Mouse (Mus musculus): ENCODE measurements around the gene Rnf111.
"Not testable (repeated sequence)": the region's sequence is repeated elsewhere in the genome, so short reads cannot be mapped to it uniquely, and the experiment has no call there.

Gene Rnf111

DNA sequence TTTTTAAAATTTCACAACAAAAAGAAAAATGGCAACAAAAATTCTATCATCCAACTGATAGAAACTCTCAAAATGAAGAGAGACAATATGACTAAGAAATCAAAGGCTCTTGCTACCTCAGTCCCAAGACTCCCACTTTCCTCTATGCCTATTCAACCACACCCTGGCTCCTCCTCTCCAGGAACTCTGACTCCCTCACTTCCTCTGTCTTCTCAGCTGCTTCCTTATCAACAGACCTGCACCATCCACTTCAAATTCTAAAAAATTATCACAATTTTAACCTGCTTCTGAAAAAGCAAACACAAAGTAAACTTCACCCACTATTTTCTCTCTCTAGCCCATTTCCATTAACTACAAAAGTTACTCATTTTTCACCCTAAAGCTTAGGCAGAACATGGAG, 6.5 kb downstream of the Rnf111 start:
- no peak for DNase-seq (ENCODE audit: low spot score)

DNA sequence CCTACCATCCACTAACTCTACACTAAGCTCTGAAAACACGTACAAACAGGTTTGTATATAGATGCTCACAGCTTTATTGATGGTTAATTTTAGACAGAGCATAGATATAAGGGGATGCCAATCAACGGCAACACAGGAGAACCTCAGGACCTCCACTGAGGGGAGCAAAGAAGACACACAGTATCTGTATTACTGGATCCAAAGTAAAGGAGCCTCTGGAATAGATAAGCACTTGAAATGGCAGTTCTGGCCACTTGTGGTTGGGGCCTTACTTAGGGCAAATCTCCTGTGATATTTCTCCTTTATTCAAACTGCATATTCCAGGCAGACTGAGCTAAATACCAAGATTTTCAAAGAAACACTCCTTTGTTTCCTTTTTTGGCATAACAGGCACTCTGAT, 10.5 kb downstream of the Rnf111 start:
- no peak for DNase-seq (ENCODE audit: low spot score)

DNA sequence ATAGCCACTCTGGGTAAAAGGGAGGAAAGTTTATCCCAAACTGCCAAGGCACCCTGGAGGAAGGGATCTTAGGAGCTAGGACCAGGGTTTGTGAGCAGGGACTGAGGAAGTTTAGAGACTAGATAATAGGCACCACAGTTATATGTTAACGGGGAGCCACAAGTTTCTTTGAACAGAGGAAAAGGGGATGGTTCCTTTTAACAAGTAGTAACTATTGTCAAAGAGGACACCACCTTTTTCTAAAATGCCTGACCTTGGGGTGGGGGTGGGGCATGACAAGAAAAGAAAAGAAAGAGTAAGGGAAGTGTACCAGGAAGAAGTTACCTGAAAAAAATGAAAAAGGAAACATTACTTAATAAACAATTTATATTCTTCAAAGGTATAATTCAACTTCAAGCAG, 12.3 kb downstream of the Rnf111 start:
- no peak for DNase-seq (ENCODE audit: low spot score)

DNA sequence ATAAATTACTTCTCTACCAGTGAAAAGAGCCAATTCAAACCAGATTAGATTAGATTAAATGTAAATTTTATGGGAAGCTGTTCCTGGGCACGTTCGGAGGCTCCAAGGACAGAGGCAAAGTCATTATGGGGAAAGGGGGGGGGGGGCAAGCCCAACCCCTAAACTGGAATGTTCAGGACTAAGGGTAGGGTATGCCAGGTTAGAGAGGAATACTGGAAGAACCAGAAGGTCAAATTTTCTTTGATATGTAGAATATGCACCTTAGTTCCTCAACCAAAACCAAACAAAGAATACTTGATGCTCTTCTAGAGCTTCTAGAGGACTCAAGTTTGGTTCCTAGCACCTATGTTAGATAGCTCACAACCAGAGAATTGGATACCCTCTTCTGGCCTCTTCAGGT, 16.1 kb downstream of the Rnf111 start:
- DNase-seq (ENCODE audit: low spot score): no peak

DNA sequence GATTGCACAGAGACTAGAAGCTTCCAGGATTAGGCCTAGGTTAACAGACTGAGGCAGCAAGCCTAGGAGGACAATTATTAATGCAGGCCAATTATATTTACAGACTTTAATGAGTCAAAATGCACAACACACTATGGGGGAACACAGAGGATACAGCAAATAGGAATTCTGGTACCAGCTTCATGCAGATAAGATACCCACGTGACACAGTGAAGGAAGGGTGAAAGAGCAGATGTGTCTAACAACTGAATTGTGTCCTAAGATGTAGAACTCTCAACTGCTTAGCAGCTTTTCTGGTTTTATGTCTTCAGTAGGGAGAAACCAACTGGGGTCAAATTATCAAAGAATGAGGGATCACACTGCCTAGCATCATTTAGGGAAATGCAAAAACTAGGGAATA, 17.7 kb downstream of the Rnf111 start:
- DNase-seq (ENCODE audit: low spot score): no peak

DNA sequence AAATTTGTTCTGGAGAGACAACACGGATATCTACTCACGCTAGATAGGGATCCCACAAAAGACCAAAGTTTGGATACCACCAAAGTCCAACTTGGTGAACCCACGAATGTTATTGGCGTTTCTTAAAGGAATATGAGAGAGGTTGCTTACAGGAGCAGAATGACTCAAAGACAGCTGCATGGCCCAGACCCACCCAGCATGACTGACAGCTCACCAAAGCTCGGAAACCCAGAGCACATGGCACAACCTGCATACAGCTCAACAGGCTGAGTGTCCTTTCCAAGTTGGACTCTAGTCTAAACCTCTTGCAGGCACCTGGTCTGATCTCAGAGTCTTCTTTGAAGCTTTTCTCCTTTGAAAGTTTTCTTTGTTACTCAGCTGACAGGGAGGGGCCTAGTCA, 20.0 kb downstream of the Rnf111 start:
- no peak for DNase-seq (ENCODE audit: low spot score)

DNA sequence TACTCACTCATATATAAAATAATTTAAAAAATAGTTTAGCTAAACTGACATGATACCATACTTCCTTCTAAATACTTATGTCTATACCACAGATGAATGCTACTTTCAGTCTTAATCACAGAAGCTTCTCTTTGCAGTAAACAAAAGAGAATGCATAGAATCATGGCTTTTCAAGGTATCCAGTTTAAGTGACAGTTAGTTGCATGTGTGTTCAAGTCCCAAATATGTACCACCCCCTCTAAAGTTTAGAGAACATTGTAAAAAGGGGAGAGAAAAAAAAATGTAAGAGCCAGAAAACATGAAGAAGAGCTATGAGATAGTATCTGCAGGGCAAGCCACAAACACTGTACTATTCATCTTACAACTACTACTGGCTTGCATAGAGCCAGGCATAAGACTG, 21.7 kb downstream of the Rnf111 start:
- no peak for DNase-seq (ENCODE audit: low spot score)

DNA sequence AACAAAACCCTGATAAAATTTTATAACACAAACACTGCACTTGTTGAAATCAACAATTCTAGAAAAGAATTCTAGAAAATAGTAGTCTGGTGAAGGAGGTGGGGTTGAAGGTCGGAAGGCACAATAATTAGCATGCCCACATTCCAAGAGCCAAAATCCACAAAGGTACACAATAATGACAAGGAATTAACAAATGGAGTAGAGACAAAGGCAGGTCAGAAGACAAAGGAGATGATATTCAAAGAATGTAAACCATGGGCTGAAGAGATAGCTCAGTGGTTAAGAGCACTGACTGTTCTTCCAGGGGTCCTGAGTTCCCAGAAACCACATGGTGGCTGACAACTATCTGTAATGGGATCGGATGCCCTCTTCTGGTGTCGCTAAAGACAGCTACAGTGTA, 26.3 kb downstream of the Rnf111 start:
- no peak for DNase-seq (ENCODE audit: low spot score)

DNA sequence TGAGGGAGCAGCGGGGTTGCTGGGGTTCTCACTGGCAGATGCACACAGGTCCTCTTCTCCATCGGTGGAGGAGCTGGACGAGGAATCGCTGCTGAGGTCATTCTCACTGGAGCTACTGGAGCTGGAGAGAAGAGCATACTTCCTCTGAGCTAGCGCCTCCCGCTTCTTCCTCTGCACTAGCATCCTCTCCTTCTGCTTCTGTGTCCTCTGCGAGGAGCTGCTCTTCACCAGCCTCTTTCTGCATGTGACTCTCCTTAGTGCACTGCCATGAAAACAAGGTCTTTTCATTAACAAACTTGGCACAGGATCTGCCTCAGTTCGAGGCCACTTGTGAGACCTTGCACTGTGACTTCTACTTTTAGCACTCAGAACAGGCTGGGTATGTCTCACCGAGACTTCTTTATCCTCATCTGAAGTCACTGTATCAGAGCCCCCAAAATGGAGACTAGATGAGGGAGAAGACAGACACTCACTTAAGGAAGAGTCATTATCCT, 27.7 kb downstream of the Rnf111 start:
- DNase-seq (ENCODE audit: low spot score): no peak

DNA sequence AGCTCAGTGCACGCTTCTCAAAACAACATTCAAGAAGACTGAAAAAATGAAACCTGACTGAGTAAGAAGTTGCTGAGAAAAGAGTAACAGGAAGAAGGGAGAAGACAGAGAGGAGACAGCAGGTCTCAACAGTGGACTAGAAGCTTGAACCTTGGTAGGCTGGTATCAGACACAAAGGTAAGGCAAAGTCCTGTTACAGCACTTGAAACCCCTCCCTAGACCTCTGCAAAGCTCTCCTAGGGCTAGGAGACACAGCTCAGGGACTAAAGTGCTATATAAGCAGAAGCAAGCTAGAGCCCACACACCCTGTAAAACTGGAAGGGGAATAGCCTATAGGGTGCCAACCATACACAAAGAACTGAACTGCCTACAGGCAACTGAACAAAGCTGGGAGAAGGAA, 30.1 kb downstream of the Rnf111 start:
- DNase-seq (ENCODE audit: low spot score): no peak

DNA sequence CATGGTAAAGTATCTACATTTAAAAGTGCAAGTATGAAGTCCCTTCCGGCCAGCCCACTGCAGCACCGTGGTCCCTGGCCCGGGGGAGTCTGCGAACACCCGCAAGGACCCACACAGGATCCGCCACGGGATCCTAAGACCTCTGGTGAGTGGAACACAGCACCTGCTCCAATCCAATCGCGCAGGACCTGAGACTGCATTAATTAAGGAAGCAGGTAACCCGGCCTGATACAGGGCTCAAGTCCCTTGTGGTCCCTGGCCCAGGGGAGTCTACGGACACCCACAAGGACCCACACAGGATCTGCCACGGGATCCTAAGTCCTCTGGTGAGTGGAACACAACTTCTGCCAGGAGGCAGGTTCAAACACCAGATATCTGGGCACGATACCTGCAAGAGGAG, 40.4 kb downstream of the Rnf111 start:
- not testable (repeated sequence) for DNase-seq (ENCODE audit: low spot score)

DNA sequence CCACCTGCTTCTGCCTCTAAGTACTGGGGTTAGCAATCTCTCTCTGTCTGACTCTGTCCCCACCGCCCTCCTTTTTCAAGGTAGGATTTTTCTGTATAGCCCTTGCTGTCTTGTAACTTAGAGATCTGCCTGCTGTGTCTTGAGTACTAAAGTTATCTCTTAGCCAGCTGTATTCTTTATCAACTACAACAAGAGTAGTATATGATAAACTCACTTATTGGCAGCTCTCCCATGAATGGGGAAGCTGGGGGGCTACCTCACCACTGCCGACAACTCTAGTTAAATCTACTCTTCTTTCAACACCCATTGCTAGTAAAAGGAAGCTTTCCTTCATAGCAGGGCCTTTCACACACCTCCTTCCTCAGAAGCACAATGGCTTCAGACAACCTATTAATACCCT, 51.2 kb downstream of the Rnf111 start:
- DNase-seq (ENCODE audit: low spot score): no peak

DNA sequence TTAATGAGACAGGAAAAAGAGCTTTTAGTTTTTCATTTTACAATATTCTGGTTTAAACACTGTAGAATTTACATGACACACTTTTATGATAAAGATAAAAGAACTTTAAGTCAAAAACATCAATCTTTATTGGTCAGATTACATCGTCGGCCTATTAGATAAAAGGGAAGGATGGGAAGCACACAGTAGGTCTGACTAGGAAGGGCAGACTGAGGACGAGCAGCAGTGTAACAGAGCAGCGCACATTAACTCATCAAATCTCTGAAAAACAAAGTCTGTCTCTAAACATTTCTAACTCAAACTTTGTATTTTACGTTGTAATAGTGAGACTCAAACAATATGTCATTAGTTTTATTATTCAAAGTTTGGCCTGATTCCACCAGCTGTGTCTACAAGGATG, 54.5 kb downstream of the Rnf111 start:
- no peak for DNase-seq (ENCODE audit: low spot score)

DNA sequence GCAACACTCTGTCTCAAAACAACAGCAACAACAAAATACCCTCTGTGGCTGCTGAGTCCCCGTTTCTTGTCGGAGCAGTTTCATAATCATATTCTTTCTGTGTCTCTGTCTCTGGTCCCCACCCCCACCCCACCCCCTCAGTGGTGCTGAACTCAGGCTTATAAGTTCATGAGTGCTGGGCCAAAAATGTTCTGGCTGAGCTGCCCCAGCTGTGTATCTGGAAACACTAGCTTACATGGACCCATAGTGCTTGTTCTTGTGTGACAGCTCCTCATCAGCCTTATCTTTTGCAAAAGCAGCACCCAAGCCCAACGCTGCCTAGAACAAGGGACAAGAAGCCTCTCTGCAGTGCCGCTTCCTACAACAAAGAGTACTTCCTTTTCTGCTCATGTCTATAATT, 63.6 kb downstream of the Rnf111 start:
- peak; percentile 34 for DNase-seq (ENCODE audit: low spot score)

DNA sequence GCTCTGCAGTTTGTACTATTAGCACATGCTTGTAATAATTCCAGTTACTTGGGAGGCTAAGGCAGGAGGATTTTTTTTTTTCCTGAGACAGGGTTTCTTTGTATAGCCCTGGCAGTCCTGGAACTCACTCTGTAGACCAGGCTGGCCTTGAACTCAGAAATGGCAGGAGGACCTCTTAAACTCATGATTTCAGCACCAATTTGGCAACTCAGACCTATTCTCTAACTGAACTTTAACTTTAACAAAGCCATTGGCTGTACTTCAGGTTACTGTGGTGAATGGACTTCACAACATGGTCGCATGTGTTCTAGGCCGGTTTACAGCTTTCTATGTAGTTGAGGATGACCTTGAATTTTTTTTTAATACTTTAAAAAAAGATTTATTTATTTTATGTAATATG, 80.9 kb downstream of the Rnf111 start:
- no peak for DNase-seq (ENCODE audit: low spot score)

DNA sequence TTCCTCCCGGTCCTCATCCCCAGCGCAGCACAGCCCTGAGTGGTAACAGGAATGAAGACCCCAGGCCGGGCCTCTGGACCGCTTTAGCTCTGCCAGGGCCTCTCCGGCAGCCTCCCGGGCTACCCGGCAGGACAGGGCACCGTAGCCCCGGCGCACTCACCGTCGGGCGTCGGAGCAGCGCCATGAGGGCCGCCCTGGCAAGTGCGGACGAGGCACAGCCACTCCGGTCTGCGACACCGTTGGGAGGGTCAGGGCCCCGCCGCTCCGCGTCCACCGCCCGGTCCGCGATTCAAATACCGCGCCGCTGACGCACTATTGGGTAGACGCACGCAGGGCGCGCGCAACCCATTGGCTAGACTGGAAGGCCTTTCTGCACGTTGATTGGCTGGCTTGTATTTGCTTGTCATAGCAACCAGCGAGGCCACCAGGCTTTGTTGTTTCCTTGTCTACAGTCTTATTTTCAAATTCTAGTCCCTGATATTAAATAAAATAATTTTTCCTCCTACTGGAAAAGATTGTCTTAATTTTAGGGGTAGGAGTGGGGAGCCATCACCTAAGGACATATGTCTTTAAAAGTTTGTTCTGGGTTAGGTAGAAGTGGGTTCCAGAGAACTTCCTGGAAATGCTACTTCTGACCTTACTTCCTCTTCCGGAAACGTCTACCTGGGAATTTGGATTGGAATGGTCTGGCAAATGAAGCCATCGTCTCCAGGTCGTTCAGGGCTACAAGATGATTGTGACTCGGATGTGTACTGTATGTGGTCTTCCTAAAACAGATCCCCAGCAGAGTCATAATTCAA, 82.1 kb downstream of the Rnf111 start, which contains the start of gene Ccnb2:
Ccnb2 (minus strand) TSS at position 291 of the 800 bp plus-strand sequence.
- DNase-seq (ENCODE audit: low spot score): peak; percentile 90

DNA sequence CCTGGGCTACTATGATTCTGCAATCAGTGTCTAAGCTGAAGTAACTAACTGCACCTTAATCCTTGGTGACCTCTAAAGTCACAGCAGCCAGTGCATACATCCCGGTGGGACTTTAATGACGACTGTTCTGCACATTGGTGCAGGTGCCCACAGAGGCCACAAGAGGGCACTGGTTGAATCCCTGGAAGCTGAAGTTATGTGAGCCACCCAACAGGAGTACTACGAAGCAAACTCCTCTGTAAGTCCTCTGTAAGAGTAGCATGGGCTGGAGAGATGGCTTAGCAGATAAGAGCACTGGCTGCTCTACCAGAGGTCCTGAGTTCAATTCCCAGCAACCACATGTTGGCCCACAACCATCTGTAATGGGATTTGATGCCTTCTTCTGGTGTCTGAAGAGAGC, 87.1 kb downstream of the Rnf111 start:
- DNase-seq (ENCODE audit: low spot score): no peak

DNA sequence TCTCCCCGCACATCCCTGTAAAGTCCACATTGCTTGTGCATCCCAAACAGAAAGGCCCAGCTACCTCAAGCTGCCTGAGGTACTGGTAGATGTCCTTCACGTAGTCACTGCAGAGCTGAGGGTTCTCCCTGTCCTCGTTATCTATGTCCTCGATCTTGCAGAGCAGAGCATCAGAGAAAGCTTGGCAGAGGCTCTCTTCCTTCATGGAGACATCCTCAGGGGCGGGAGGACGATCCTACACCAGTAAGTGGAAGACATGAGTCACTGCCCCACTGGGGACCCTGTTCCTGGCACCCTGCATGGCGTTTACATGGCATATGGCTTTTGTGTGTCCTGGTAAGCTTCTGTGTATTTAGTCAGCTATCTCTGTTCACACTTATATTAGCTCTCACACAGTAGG, 90.5 kb downstream of the Rnf111 start:
- no peak for DNase-seq (ENCODE audit: low spot score)

DNA sequence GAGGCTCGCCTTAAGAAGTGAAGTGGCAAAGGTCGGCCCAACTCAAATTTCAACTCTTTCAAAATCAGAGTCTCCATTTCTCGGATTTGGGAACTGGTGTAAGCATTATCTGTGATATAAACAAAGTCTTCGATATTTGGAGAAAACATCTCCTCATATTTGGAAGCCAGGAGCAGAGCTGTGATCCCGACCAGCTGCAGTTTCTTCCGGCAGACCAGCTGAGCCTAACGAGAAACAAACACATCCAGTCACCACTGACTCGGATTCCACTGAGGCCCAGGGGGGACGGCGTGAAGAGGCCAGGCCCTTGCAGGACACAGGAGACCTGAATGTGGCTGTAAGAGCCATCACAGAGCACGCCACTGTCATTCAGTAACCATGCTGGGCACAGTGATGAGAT, 92.9 kb downstream of the Rnf111 start:
- DNase-seq (ENCODE audit: low spot score): peak; percentile 32

DNA sequence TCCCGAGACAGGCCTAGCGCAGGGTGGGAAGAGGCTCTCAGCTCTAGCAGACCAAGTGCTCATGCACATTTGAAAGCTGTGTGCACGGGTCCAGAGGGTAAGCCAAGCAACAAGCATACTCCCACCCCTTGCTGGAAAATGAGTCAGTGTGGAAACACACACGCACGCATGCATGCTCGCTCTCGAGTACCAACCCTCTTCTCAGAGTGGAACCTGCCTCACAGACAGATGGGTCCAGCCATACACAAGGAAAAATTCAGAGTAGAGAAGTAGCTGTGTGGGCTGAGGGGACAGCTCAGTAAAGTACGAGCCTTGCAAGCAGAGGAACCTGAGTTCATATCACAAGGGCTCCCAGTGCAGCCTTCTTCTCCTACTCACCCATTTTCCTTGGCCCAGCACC, 93.8 kb downstream of the Rnf111 start:
- no peak for DNase-seq (ENCODE audit: low spot score)

DNA sequence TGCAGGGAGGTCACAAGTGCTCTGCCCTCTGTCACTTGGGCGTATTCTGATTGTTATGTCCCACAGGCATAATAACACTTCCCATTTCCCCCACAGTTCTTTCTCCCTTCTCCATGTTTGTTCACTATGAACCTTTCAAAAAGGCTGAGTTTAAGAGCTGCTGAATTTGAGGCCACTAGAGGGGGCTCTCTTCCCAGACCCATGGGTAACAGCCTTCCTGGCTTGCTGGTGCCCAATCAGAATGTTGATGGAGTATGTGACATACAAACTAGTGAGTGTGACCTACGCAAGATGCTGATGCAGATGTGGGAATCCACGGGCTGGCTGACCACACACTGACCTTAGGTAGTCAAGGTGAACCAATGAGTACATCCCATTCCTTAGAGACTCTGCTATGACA, 94.7 kb downstream of the Rnf111 start:
- DNase-seq (ENCODE audit: low spot score): peak; percentile 48

DNA sequence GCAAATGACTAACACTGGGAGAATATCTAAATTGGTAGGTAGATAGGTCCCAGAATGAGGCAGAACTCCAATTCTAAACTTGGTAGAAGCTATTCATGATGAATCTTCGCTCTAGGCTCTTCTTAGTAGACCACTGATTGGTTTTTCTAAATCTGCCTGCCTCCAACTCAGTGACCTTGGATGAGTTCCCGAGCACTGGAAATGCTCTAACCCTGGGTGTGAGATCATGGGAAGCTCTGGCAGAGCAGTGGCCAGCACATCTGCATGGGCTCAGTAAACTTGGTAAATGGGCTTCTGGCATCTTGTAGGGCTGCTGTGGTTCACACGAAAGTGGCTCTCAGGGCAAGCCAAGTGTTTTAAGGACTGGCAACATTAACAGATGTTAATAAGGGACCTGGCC, 96.9 kb downstream of the Rnf111 start:
- DNase-seq (ENCODE audit: low spot score): no peak

DNA sequence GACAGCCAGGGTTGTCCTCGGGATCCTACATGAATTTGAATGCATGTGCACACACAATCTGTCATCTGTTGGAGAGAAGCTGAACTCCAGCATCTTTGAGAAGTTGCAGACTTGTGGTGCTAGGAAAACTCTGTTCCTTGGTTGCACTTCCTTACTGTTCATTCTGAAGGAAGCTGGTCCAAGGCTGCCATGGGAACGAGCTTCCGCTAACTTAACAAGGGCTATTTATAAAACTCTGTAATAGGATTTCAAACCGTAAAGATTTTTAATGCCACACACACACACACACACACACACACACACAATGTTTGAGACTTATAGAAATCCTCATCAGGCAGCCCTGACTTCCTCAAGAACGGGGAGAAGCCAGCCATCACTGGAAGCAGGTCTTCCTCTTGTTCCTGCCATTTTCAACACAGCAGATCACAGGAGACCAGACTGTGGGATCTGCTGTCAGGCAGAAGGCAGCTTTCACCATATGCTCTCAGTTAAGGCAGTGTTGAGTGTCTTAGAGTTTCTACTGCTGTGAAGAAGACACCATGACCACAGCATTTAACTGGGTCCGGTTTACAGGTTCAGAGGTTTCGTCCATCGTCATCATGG, 101.5 kb downstream of the Rnf111 start:
- DNase-seq (ENCODE audit: low spot score): no peak

DNA sequence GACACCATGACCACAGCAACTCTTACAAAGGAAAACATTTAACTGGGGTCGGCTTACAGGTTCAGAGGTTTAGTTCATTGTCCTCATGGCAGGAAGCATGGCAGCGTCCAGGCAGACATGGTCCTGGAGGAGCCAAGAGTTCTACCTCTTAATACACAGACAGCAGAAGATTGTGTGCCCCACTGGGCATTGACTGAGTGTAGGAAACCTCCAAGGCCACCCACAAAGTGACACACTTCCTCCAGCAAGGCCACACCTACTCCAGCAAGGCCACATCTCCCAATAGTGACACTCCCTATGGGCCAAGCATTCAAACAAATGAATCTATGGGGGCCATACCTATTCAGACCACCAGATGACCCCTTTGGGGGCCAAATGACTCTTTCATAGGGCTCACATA, 107.4 kb downstream of the Rnf111 start:
- no peak for DNase-seq (ENCODE audit: low spot score)

Measured in lung, postnatal 25 days (tissue).